Mouse (Mus musculus) activated CD4-positive, CD25-positive, alpha-beta regulatory T cell, adult 9 weeks (primary cell): ENCODE results near the gene Pptc7. TPM values are rescaled to one million over a fixed set of nuclear protein-coding genes. Genes with fewer than 3 reads are reported as not detected.

Experiments
- polyA plus RNA-seq: library from polyadenylated mRNA; unstranded; fragments of 100-300 nt; shearing (Covaris generic); gene quantifications from one replicate; pipeline ENCODE4 v1.2.1, GENCODE M21; 2017

Pptc7 gene
- 11.1 TPM for polyA plus RNA-seq

DNA sequence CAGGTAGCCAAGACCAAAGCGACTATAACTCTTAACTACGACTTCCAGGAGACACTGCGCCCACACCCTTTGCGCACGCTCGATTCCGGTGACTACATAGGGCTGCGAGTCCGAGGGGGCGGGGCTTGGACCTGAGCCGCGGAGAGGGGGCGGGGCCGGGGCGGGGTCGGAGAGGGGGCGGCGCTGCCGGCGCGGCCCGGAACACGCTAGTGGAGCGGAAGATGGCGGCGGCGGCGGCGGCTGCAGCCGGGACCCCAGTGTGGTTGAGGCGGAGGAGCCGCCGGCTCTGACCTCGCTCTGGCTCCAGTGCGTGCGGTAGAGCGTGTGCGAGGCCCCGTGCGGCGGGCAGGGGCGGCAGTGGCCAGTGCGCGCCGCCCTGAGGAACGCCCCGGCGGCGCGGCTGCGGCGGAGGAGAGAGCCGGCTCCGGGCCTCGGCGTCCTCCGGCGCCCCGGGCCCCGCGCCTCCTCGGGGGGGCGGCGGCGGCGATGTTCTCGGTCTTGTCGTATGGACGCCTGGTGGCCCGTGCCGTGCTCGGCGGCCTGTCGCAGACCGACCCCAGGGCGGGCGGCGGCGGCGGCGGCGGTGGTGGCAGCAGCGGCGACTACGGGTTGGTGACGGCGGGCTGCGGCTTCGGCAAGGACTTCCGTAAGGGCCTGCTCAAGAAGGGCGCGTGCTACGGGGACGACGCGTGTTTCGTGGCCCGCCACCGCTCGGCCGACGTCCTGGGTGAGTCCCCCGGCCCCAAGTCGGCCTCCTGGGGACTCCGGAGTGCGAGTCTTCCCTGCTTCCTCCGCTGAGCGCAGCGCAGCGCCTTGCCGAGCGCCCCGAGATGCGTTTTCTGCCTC, at the start of gene Pptc7:
Gene Pptc7 (plus strand): TSS at position 183 of the 846 bp plus-strand sequence.

GRCm38 (mm10) chr5:122263933-122264905, 19.9 kb upstream of the Pptc7 start, which contains the start of gene Tctn1:
TSS of gene Tctn1 (minus strand) at chr5:122264460.

GRCm38 (mm10) chr5:122353807-122354491, 69.8 kb downstream of the Pptc7 start, which contains the start of the genes Rad9b and Vps29:
TSS of gene Rad9b (minus strand) at chr5:122354233.
TSS of gene Vps29 (plus strand) at chr5:122354369.

GRCm38 (mm10) chr5:122371591-122372191, 87.5 kb downstream of the Pptc7 start, which contains the start of gene Gpn3:
TSS of gene Gpn3 (plus strand) at chr5:122371876.

DNA sequence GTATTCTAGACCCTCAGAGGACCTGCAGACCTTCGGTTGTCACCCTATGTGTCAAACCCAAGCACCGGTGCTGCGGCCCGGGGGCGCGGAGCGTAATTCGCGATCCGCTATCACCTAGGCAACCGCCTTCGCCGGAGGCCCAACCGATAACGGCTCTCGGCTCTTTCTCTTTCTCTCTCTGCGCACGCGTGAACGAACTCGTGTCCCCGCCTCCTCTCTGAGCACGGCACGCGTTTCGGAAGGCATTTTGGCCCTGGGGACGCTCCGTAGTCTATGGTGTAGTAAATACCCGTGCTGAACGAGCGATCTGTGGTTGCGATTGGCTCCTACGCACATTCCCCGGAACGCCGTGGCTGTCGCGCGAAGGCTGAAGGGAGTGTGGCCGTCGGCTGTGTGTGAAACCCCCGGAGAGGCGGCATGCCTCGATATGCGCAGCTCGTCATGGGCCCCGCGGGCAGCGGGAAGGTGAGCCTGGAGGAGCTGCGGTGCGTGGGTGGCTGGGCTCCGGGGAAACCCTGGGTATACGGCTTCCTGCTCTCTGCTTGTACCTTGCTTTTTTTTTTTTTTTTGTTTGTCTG, 88.1 kb downstream of the Pptc7 start, which contains the start of gene Fam216a:
Gene Fam216a (minus strand): TSS at position 173 of the 578 bp plus-strand sequence.

Other genes with a start within 250 kb of the Pptc7 start
- gene Cux2, start 234.3 kb upstream of the Pptc7 start, polyA plus RNA-seq, result not detected
- not detected for gene Myl2, start 183.4 kb upstream of the Pptc7 start, polyA plus RNA-seq
- 0.76 TPM for gene Ccdc63, start 143.5 kb upstream of the Pptc7 start, polyA plus RNA-seq
- 62.8 TPM for gene Ppp1cc, start 126.1 kb upstream of the Pptc7 start, polyA plus RNA-seq
- 104 TPM for gene Hvcn1, start 77.6 kb upstream of the Pptc7 start, polyA plus RNA-seq
- 1.5 TPM for gene Tctn1, start 19.9 kb upstream of the Pptc7 start, polyA plus RNA-seq
- gene Rad9b, start 69.9 kb downstream of the Pptc7 start, polyA plus RNA-seq, result 5.3 TPM
- gene Vps29, start 70.0 kb downstream of the Pptc7 start, polyA plus RNA-seq, result 171 TPM
- 74.4 TPM for gene Gpn3, start 87.5 kb downstream of the Pptc7 start, polyA plus RNA-seq
- gene Fam216a, start 88.0 kb downstream of the Pptc7 start, polyA plus RNA-seq, result 21.4 TPM
- 598 TPM for gene Arpc3, start 107.5 kb downstream of the Pptc7 start, polyA plus RNA-seq
- 37.4 TPM for gene Anapc7, start 137.3 kb downstream of the Pptc7 start, polyA plus RNA-seq
- gene Atp2a2, start 217.9 kb downstream of the Pptc7 start, polyA plus RNA-seq, result 7.1 TPM